Mouse (Mus musculus) kidney, embryonic 16.5 days (tissue): ENCODE measurements at regions not wholly inside any gene's neighbourhood (a gene's known extent, or its start where the extent isn't known, plus 50 kb on each side); places are given as distances from the start of the nearest gene placed in this dataset.

Source experiments
- ATAC-seq: fragments of 200-750 bp; cut with Nextera tagmentation; 2 replicates; pipeline ENCODE4 v1.8.0; 2017; ENCODE audit warnings: moderate TSS enrichment; ENCODE audit not compliant: low FRiP score, low TSS enrichment
- H3K27ac ChIP-seq: fragments of 300-500 bp; sonication (generic); 2 replicates; pipeline ENCODE4 v1.5.1; 2014; ENCODE audit warnings: low read length
- H3K27me3 ChIP-seq: fragments of 300-500 bp; sonication (generic); 2 replicates; pipeline ENCODE4 v1.6.1; 2014; ENCODE audit warnings: low read length, control low read depth, mixed read lengths; ENCODE audit not compliant: insufficient read depth
- H3K36me3 ChIP-seq: fragments of 300-500 bp; sonication (generic); 2 replicates; pipeline ENCODE4 v1.6.1; 2014; ENCODE audit warnings: low read length, control low read depth, mixed read lengths; ENCODE audit not compliant: insufficient read depth
- H3K4me1 ChIP-seq: fragments of 300-500 bp; sonication (generic); 2 replicates; pipeline ENCODE4 v1.6.1; 2014; ENCODE audit warnings: low read length, control low read depth, mixed read lengths; ENCODE audit not compliant: insufficient read depth
- H3K4me2 ChIP-seq: fragments of 300-500 bp; sonication (generic); replicated peaks from 2 replicates; pipeline ENCODE4 v1.6.1; 2014; ENCODE audit warnings: low read depth, low read length
- H3K4me3 ChIP-seq: fragments of 300-500 bp; sonication (generic); 2 replicates; pipeline ENCODE4 v1.5.1; 2014; ENCODE audit warnings: mild to moderate bottlenecking, low read length
- H3K9ac ChIP-seq: fragments of 300-500 bp; sonication (generic); replicated peaks from 2 replicates; pipeline ENCODE4 v1.6.1; 2014; ENCODE audit warnings: low read length
- H3K9me3 ChIP-seq: fragments of 300-500 bp; sonication (generic); 2 replicates; pipeline ENCODE4 v1.6.1; 2016; ENCODE audit warnings: low read length, control low read depth
- WGBS: fragments of 180-500 bp; shearing (Covaris S2); extraction: QIAGEN DNeasy Blood & Tissue Kit; methylation state at CpG from one replicate; pipeline ENCODE4 v1.1.7; 2014; 5-methylcytosine and 5-hydroxymethylcytosine counted together

DNA sequence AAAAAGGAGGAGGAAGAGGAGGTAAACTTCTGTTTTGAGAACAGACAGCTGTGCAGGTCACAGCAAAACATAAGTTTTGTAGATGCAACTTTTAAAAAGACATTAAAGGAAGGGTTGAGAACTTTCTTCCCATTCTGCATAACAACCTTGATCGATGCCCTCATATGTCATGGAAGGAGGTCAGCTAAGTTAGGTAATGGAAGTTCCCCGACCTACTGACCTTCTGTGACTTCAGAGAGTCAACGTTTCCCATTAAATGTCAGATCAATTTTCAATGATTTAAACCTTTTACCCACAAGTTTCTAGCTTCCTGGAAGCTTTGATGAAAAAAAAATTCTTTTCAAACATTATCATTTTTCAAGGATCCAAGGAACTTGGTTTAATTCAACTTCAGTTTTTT is 153.2 kb downstream of the Nrip1 start:
- H3K4me3 ChIP-seq, result no peak overlapping the region
- H3K4me1 ChIP-seq, result peaks cover 29% of the 10 kb centered on the region
- WGBS, result 53% methylated on average over 3 of the region's 3 CpGs
- no peak overlapping the region for H3K4me2 ChIP-seq
- no peak for ATAC-seq
- H3K9me3 ChIP-seq, result no peaks in the 10 kb centered on the region
- no peak overlapping the region for H3K9ac ChIP-seq
- H3K36me3 ChIP-seq, result no peaks in the 10 kb centered on the region
- no peak overlapping the region for H3K27ac ChIP-seq
- H3K27me3 ChIP-seq, result no peaks in the 10 kb centered on the region

- Histone ChIP-seq H3K9me3 (no peaks in the 10 kb centered on the region), H3K4me1 (peaks cover 18% of the 10 kb centered on the region), H3K27ac (no peak overlapping the region), H3K4me3 (no peak overlapping the region), H3K9ac (no peak overlapping the region), H3K27me3 (no peaks in the 10 kb centered on the region), H3K36me3 (no peaks in the 10 kb centered on the region), H3K4me2 (no peak overlapping the region)
- no peak for ATAC-seq
Observed at GRCm38 (mm10) chr16:76219233-76219632, 154.4 kb downstream of the Nrip1 start.

DNA sequence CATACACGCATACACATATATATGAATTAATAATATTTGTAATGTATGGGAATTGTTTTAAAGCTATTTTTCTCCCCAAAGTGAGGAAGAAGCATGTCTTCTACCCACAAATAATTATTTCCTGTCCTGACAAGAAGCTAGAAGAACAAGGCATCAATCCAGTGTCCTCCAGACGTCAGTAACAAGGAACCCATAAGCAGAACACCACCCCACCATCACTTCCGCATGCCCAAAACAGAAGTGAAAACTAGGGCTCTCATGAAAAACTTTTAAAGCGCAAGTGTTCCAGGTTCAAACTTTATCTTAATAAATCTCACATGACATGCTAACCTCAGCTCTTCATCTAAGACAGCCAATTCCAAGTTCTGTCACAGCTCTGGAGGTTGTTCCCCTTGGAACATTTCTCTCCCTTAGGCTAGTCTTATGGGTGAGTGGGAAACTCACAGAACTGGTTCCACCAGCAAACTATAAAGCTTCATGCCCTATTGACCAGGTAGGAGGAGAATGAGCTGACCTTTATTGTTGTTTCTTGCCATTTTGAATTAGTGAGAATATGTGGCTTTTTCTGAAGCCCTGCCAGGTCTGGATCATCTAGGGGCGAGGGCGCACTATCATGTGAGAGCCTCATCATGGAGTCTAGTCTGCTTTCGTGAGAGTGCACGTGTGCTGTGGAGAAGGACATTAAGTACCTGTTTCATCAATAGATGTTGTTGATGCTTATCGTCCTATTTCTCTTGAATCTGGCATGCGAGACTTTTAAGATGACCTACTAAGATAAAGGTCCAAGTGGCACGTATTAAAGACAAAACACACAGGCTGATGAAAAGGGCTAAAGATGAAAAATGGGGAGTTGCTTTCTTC is 155.1 kb downstream of the Nrip1 start:
- no peaks in the 10 kb centered on the region for H3K27me3 ChIP-seq
- no peak overlapping the region for H3K4me3 ChIP-seq
- no peaks in the 10 kb centered on the region for H3K9me3 ChIP-seq
- 77% methylated on average over 11 of the region's 11 CpGs for WGBS
- H3K36me3 ChIP-seq, result no peaks in the 10 kb centered on the region
- H3K4me1 ChIP-seq, result peaks cover 13% of the 10 kb centered on the region; the same call in 1 of the 2 replicates
- ATAC-seq, result peak; percentile 69; the same call in 1 of the 2 replicates
- no peak overlapping the region for H3K9ac ChIP-seq
- peak overlapping the region; percentile 23; the same call in 1 of the 2 replicates for H3K4me2 ChIP-seq
- peak overlapping the region; percentile 5; the same call in 1 of the 2 replicates for H3K27ac ChIP-seq

GRCm38 (mm10) chr16:76216184-76216583 is 157.4 kb downstream of the Nrip1 start:
- H3K27me3 ChIP-seq, result no peaks in the 10 kb centered on the region
- no peak overlapping the region for H3K9ac ChIP-seq
- no peak overlapping the region for H3K27ac ChIP-seq
- WGBS, result 33% methylated on average over 8 of the region's 9 CpGs
- peak; percentile 63; the same call in 1 of the 2 replicates for ATAC-seq
- H3K4me2 ChIP-seq, result no peak overlapping the region
- no peaks in the 10 kb centered on the region for H3K36me3 ChIP-seq
- H3K4me3 ChIP-seq, result no peak overlapping the region
- no peaks in the 10 kb centered on the region for H3K9me3 ChIP-seq
- H3K4me1 ChIP-seq, result peaks cover 6% of the 10 kb centered on the region; the same call in 1 of the 2 replicates

DNA sequence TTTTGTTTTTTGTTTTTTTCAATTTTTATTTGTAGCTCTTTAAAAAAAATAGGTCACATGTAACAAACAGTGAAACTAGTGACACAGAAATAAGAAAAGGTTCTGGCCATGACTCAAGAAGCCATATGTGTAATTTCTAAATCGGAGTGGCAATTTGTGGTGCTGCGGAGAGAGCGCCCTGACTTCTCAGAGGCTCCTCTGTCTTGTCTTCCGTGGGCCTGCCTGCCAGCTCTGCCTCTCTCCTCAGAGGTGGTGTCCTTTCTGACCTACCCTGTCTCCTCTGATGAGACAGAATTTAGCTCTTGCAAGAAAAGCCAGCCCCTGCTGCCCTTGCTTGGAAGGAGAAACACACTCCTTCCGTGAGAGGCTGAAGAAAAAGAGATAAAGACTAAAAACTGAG is 158.1 kb downstream of the Nrip1 start:
- 56% methylated on average over 5 of the region's 5 CpGs for WGBS
- peaks cover 6% of the 10 kb centered on the region; the same call in 1 of the 2 replicates for H3K4me1 ChIP-seq
- ATAC-seq, result no peak
- H3K36me3 ChIP-seq, result no peaks in the 10 kb centered on the region
- peak overlapping the region; percentile 46 for H3K27ac ChIP-seq
- H3K27me3 ChIP-seq, result no peaks in the 10 kb centered on the region
- no peak overlapping the region for H3K4me3 ChIP-seq
- no peaks in the 10 kb centered on the region for H3K9me3 ChIP-seq
- no peak overlapping the region for H3K4me2 ChIP-seq
- peak overlapping the region; percentile 44; the same call in 1 of the 2 replicates for H3K9ac ChIP-seq

GRCm38 (mm10) chr16:76201773-76202571 is 171.7 kb downstream of the Nrip1 start:
- Histone ChIP-seq H3K36me3 (no peaks in the 10 kb centered on the region), H3K4me2 (no peak overlapping the region), H3K27ac (no peak overlapping the region), H3K4me1 (no peaks in the 10 kb centered on the region), H3K9me3 (no peaks in the 10 kb centered on the region), H3K4me3 (no peak overlapping the region), H3K9ac (no peak overlapping the region), H3K27me3 (no peaks in the 10 kb centered on the region)
- 27% methylated on average over 11 of the region's 11 CpGs for WGBS
- ATAC-seq, result peak; percentile 93

GRCm38 (mm10) chr16:76200801-76201728 is 172.6 kb downstream of the Nrip1 start:
- Histone ChIP-seq H3K27ac (no peak overlapping the region), H3K9me3 (no peaks in the 10 kb centered on the region), H3K4me2 (no peak overlapping the region), H3K4me3 (no peak overlapping the region), H3K4me1 (no peaks in the 10 kb centered on the region), H3K36me3 (no peaks in the 10 kb centered on the region), H3K9ac (no peak overlapping the region), H3K27me3 (no peaks in the 10 kb centered on the region)
- 63% methylated on average over 9 of the region's 9 CpGs for WGBS
- no peak for ATAC-seq

GRCm38 (mm10) chr16:76200268-76200667 is 173.4 kb downstream of the Nrip1 start:
- H3K27me3 ChIP-seq, result no peaks in the 10 kb centered on the region
- no peaks in the 10 kb centered on the region for H3K4me1 ChIP-seq
- WGBS, result 75% methylated on average over 3 of the region's 3 CpGs
- H3K9me3 ChIP-seq, result no peaks in the 10 kb centered on the region
- no peak overlapping the region for H3K4me2 ChIP-seq
- no peak overlapping the region for H3K9ac ChIP-seq
- ATAC-seq, result no peak
- no peak overlapping the region for H3K27ac ChIP-seq
- no peak overlapping the region for H3K4me3 ChIP-seq
- H3K36me3 ChIP-seq, result no peaks in the 10 kb centered on the region

DNA sequence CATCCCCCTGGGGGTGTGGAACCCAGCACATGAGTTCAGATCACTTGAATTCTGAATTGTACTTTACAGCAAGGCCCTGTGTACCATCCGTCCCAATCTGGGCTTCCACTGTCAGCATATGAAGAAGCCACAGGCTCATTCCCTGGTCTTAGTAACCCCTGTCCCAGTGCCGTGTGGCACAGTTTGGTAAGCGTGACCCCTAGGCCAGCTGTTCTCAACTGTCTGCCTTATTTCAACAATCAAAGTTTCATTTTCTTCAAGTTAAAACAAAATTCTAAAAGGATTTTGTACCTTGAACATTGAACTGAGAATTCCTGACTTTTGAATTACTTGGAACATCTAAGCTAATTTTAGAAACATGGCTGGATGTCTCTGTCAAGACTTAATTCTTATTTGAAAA is 174.6 kb downstream of the Nrip1 start:
- no peaks in the 10 kb centered on the region for H3K9me3 ChIP-seq
- H3K36me3 ChIP-seq, result no peaks in the 10 kb centered on the region
- no peak overlapping the region for H3K4me3 ChIP-seq
- no peaks in the 10 kb centered on the region for H3K4me1 ChIP-seq
- H3K4me2 ChIP-seq, result no peak overlapping the region
- H3K9ac ChIP-seq, result no peak overlapping the region
- no peak for ATAC-seq
- H3K27ac ChIP-seq, result no peak overlapping the region
- WGBS, result 91% methylated on average over 3 of the region's 3 CpGs
- no peaks in the 10 kb centered on the region for H3K27me3 ChIP-seq
